In the genomic region with DNA sequence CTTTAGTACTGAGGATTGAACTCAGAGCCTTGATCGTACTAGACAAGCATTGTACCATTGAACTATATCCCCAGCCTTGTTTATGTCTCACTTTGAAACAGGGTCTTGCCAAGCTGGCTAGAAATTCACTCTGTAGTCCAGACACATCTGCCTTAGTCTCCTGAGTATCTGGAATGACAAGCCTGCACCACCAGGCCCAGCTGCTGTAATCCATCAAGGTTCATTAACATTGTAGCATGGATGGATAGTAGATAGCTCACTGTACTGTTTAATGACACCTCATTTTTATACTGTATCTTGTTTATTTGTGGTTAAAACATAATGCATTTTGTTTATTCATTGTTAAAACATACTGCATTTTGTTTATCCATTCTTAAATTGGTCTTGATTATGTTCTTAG, we compare ENCODE assay signal across 27 mouse cellular contexts.
DNase-seq lines count a peak whose midpoint lies in the region; ATAC-seq and TF ChIP-seq lines count a peak whose summit lies in the region.
"Had no signal": no experiment of that assay in that cellular context is flagged by ENCODE, and none has a peak within 500 bp of the region (broad histone marks: within the 10 kb centered on the region; RNA-seq: fewer than 3 reads in every experiment).

No protein-coding gene starts in this region.

- no peak overlapping the region for H3ac ChIP-seq in myocyte (ENCODE audit: control insufficient read depth, insufficient read length)

- peak; percentile 72; the same call in 1 of the 2 replicates for ATAC-seq in hindbrain, embryonic 12.5 days (ENCODE audit: low FRiP score)
- no peak for ATAC-seq in hindbrain, embryonic 16.5 days
- ATAC-seq in midbrain, embryonic 12.5 days (ENCODE audit: low FRiP score, low read depth): 0 out of 2 replicates have a peak, but pooled peaks have one; percentile 27
- ATAC-seq: forebrain, embryonic 14.5 days; forebrain, postnatal 0 days; intestine, embryonic 16.5 days had no signal

- TF ChIP-seq POLR2A in myocyte (IDR thresholded peaks at IDR 0.05; ENCODE audit: insufficient read length, low read depth): no peak

- no peaks in the 10 kb centered on the region for H3K4me1 ChIP-seq in hindbrain, embryonic 12.5 days
- peaks cover under 1% of the 10 kb centered on the region for H3K4me1 ChIP-seq in hindbrain, embryonic 16.5 days (ENCODE audit: control insufficient read depth, insufficient read depth, low read depth, low read length)
- H3K4me1 ChIP-seq in midbrain, embryonic 12.5 days: no peaks in the 10 kb centered on the region
- H3K4me1 ChIP-seq in midbrain, embryonic 10.5 days: no peaks in the 10 kb centered on the region
- H3K4me1 ChIP-seq: embryonic facial prominence, embryonic 15.5 days; heart, embryonic 15.5 days had no signal

- no peaks in the 10 kb centered on the region for H3K27me3 ChIP-seq in hindbrain, embryonic 12.5 days
- H3K27me3 ChIP-seq in hindbrain, embryonic 16.5 days (replicated peaks; ENCODE audit: control insufficient read depth, insufficient read depth, low read length): no peaks in the 10 kb centered on the region
- no peaks in the 10 kb centered on the region for H3K27me3 ChIP-seq in midbrain, embryonic 12.5 days
- H3K27me3 ChIP-seq in midbrain, embryonic 10.5 days (ENCODE audit: low read depth, poor library complexity, severe bottlenecking): no peaks in the 10 kb centered on the region
- H3K27me3 ChIP-seq in myocyte (ENCODE audit: control insufficient read depth, insufficient read depth, insufficient read length): no peaks in the 10 kb centered on the region
- H3K27me3 ChIP-seq: CH12.LX; embryonic facial prominence, embryonic 15.5 days; heart, embryonic 12.5 days; heart, embryonic 15.5 days had no signal

- no peak overlapping the region for H3K27ac ChIP-seq in hindbrain, embryonic 12.5 days
- no peak overlapping the region for H3K27ac ChIP-seq in hindbrain, embryonic 16.5 days (ENCODE audit: low read depth, low read length)
- H3K27ac ChIP-seq in midbrain, embryonic 12.5 days (replicated peaks): no peak overlapping the region
- no peak overlapping the region for H3K27ac ChIP-seq in midbrain, embryonic 10.5 days (replicated peaks)
- H3K27ac ChIP-seq: embryonic facial prominence, embryonic 15.5 days; gastrocnemius, adult 2 months; heart, embryonic 15.5 days had no signal

- H3K36me3 ChIP-seq in hindbrain, embryonic 12.5 days: no peaks in the 10 kb centered on the region
- H3K36me3 ChIP-seq in hindbrain, embryonic 16.5 days (ENCODE audit: control insufficient read depth, insufficient read depth, low read length): no peaks in the 10 kb centered on the region
- H3K36me3 ChIP-seq in midbrain, embryonic 12.5 days: no peaks in the 10 kb centered on the region
- no peaks in the 10 kb centered on the region for H3K36me3 ChIP-seq in midbrain, embryonic 10.5 days
- H3K36me3 ChIP-seq in myocyte (ENCODE audit: control insufficient read depth, insufficient read depth): no peaks in the 10 kb centered on the region
- H3K36me3 ChIP-seq: embryonic facial prominence, embryonic 15.5 days; heart, embryonic 12.5 days; heart, embryonic 15.5 days had no signal

- H3K4me2 ChIP-seq in hindbrain, embryonic 12.5 days (replicated peaks): no peak overlapping the region
- no peak overlapping the region for H3K4me2 ChIP-seq in hindbrain, embryonic 16.5 days (ENCODE audit: low read length)
- H3K4me2 ChIP-seq in midbrain, embryonic 12.5 days (replicated peaks): no peak overlapping the region
- no peak overlapping the region for H3K4me2 ChIP-seq in myocyte (ENCODE audit: low read depth)
- H3K4me2 ChIP-seq: embryonic facial prominence, embryonic 15.5 days; heart, embryonic 12.5 days; heart, embryonic 15.5 days had no signal

- H3K79me2 ChIP-seq in myocyte (ENCODE audit: control insufficient read depth, insufficient read depth): peaks cover 97% of the 10 kb centered on the region

- H3K9ac ChIP-seq in hindbrain, embryonic 12.5 days: no peak overlapping the region
- H3K9ac ChIP-seq in hindbrain, embryonic 16.5 days (ENCODE audit: low read depth, low read length): no peak overlapping the region
- no peak overlapping the region for H3K9ac ChIP-seq in midbrain, embryonic 12.5 days (replicated peaks)
- H3K9ac ChIP-seq: embryonic facial prominence, embryonic 15.5 days; forebrain, postnatal 0 days; heart, embryonic 12.5 days; heart, embryonic 15.5 days had no signal

- DNase-seq in midbrain, embryonic 10.5 days (ENCODE audit: low spot score): no peak
- peak; percentile 10 for DNase-seq in MN1 (ENCODE audit: low spot score)
- DNase-seq in gastrocnemius, adult 8-10 months (ENCODE audit: low spot score in 2 of 2): no peak
- DNase-seq: adrenal gland, adult 2 months; adrenal gland, postnatal 14 days; B cell, adult 2 months; cerebellum, adult 11 months; cerebellum, adult 2 months; cerebellum, adult 9-11 months; cerebellum, postnatal 25 days; forebrain, postnatal 0 days; gastrocnemius, adult 2 months; gastrocnemius, postnatal 25 days; heart, adult 18-20 months; heart, postnatal 10 days; heart, postnatal 36 days had no signal

- 89% methylated on average over 1 of the region's 1 CpGs for WGBS in hindbrain, embryonic 12.5 days
- 68% methylated on average over 1 of the region's 1 CpGs for WGBS in hindbrain, embryonic 16.5 days
- WGBS in midbrain, embryonic 12.5 days: 85% methylated on average over 1 of the region's 1 CpGs
- 92% methylated on average over 1 of the region's 1 CpGs for WGBS in midbrain, embryonic 10.5 days

- H3K4me3 ChIP-seq in hindbrain, embryonic 12.5 days: no peak overlapping the region
- H3K4me3 ChIP-seq in hindbrain, embryonic 16.5 days (ENCODE audit: low read length): no peak overlapping the region
- H3K4me3 ChIP-seq in midbrain, embryonic 12.5 days: no peak overlapping the region
- H3K4me3 ChIP-seq in midbrain, embryonic 10.5 days: no peak overlapping the region
- no peak overlapping the region for H3K4me3 ChIP-seq in myocyte
- H3K4me3 ChIP-seq: embryonic facial prominence, embryonic 15.5 days; gastrocnemius, adult 2 months; heart, embryonic 12.5 days; heart, embryonic 15.5 days had no signal

- no peaks in the 10 kb centered on the region for H3K9me3 ChIP-seq in hindbrain, embryonic 12.5 days (replicated peaks)
- H3K9me3 ChIP-seq in hindbrain, embryonic 16.5 days (ENCODE audit: control insufficient read depth, low read length): no peaks in the 10 kb centered on the region
- H3K9me3 ChIP-seq in midbrain, embryonic 12.5 days: no peaks in the 10 kb centered on the region
- no peaks in the 10 kb centered on the region for H3K9me3 ChIP-seq in midbrain, embryonic 10.5 days (replicated peaks)
- H3K9me3 ChIP-seq: embryonic facial prominence, embryonic 15.5 days; G1E; heart, embryonic 12.5 days; heart, embryonic 15.5 days had no signal

TF ChIP-seq in myocyte, 11 proteins besides CTCF, POLR2A, EP300 and RAD21:
- TF ChIP-seq MYOD1 (IDR thresholded peaks at IDR 0.05; ENCODE audit: control insufficient read depth in 1 of 3, insufficient read length in 2 of 3, low read depth in 2 of 3) (peak in 2 of 3 experiments; percentile 65 to 67), USF1 (IDR thresholded peaks at IDR 0.05; ENCODE audit: low read depth) (no peak), REST (IDR thresholded peaks at IDR 0.05; ENCODE audit: insufficient read depth, insufficient read length) (no peak), MYOG (IDR thresholded peaks at IDR 0.05; ENCODE audit: control insufficient read depth in 1 of 3, insufficient read depth in 1 of 3, insufficient read length in 2 of 3, low read depth in 2 of 3) (no peak)
